Mouse (Mus musculus) limb, embryonic 15.5 days (tissue): Measurements from ENCODE around the gene Lhx1. TPM values are rescaled to one million over a fixed set of nuclear protein-coding genes. Genes with fewer than 3 reads are reported as not detected.

Source experiments
- ATAC-seq: fragments of 200-750 bp; cut with Nextera tagmentation; 2 replicates; pipeline ENCODE4 v1.8.0; 2017; ENCODE audit warnings: low read depth, moderate TSS enrichment; ENCODE audit not compliant: insufficient number of reproducible peaks, low FRiP score, low TSS enrichment
- H3K27ac ChIP-seq: fragments of 300-500 bp; sonication (generic); 2 replicates; pipeline ENCODE4 v1.5.1; 2015; ENCODE audit warnings: moderate library complexity, mild to moderate bottlenecking, inconsistent platforms
- H3K27me3 ChIP-seq: fragments of 300-500 bp; sonication (generic); 2 replicates; pipeline ENCODE4 v1.6.1; 2015; ENCODE audit warnings: inconsistent platforms
- H3K36me3 ChIP-seq: fragments of 300-500 bp; sonication (generic); 2 replicates; pipeline ENCODE4 v1.6.1; 2015; ENCODE audit warnings: inconsistent platforms
- H3K4me1 ChIP-seq: fragments of 300-500 bp; sonication (generic); 2 replicates; pipeline ENCODE4 v1.6.1; 2015; ENCODE audit warnings: inconsistent platforms
- H3K4me2 ChIP-seq: fragments of 300-500 bp; sonication (generic); 2 replicates; pipeline ENCODE4 v1.6.1; 2015; ENCODE audit warnings: mild to moderate bottlenecking, inconsistent platforms
- H3K4me3 ChIP-seq: fragments of 300-500 bp; sonication (generic); 2 replicates; pipeline ENCODE4 v1.5.1; 2015; ENCODE audit warnings: mild to moderate bottlenecking, inconsistent platforms
- H3K9ac ChIP-seq: fragments of 300-500 bp; sonication (generic); 2 replicates; pipeline ENCODE4 v1.6.1; 2015; ENCODE audit warnings: inconsistent platforms
- H3K9me3 ChIP-seq: fragments of 300-500 bp; sonication (generic); 2 replicates; pipeline ENCODE4 v1.6.1; 2016; ENCODE audit warnings: inconsistent platforms
- WGBS: fragments of 180-500 bp; shearing (Covaris S2); methylation state at CpG from one replicate; pipeline ENCODE4 v1.1.7; 2015; 5-methylcytosine and 5-hydroxymethylcytosine counted together
- polyA plus RNA-seq: library from polyadenylated mRNA; unstranded; fragments of >200 nt; fragmentation: Nextera tagmentation; extraction: Ambion mirVana; gene quantifications from 2 replicates; pipeline ENCODE4 v1.2.1, GENCODE M21; 2015

Lhx1 gene
- polyA plus RNA-seq: 0.09 TPM in 1 of 2 replicates, not detected in the other

DNA sequence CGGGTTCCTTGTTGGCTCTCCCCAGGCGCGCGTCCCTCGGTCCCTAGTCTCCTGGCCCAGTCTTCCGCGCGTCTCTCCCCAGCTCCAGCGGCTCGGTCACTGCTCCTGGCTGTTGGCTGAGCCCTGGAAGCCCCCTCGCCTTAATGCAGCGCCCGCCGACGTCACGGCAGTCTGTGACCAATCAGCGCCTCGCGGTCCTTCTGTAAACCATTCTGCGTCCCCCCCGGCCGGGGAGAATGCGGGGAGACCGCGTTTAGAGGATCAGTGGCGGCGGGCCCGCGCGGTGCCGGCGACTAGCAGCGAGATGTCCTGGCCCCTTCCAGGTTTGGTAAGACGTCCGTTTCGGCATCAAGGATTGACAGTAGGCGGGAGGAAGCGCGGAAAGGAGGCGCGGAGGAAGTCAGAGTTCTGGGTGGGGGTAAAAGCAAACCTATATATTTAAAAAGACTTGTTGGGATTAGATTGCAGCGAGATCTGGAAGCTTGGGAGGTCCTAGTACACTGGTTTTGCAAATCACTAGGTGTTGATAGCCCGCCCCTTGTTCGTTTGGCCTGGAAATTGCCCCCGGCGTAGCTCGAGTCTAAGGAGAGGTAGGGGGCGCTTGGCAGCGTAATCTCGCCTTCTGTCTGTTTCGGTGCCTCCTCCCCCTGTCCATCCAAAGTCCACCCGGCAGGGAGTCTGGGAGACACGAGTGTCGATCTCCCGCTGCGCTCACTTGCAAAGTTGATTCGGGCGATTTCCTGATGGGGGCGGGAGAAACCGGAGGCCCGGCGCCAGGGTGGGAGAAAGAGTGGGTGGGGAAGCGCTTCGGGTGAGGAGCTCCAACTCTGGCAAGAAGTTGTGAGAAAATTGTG, at the start of gene Lhx1:
Lhx1 (minus strand) TSS at position 115 of the 854 bp plus-strand sequence.
- under 1% methylated on average over 64 of the region's 64 CpGs for WGBS
- Histone ChIP-seq H3K4me1 (peaks cover 40% of the 10 kb centered on the region), H3K9ac (0 out of 2 replicates have a peak within 1 kb of the TSS, but pooled peaks have one; percentile 8), H3K4me2 (peak within 1 kb of the TSS; percentile 78), H3K27ac (no peak within 1 kb of the TSS), H3K4me3 (peak within 1 kb of the TSS; percentile 45), H3K36me3 (no peaks in the 10 kb centered on the region), H3K9me3 (no peaks in the 10 kb centered on the region), H3K27me3 (peaks cover 99% of the 10 kb centered on the region)
- no peak for ATAC-seq

DNA sequence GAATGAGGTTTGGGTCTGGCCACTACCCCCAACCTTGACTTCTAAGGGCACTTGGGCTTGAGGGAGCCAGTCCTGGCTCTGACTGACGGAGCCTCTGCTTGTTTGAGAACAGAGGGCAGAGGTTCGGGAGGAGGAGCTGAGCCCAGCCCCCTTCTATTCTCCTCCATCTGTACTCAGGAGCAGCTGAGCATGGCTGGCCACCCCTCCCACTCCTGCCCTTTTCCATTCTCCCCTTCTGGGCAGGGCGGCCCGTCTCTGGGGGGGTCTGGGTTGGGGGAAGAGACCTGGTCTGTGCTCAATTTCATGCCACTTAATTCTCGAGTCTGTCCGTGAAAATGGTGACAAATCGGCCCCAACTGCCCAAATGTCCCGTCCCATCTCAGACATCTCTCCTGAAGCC, 49.5 kb upstream of the Lhx1 start:
- ATAC-seq: no peak
- 49% methylated on average over 8 of the region's 8 CpGs for WGBS

DNA sequence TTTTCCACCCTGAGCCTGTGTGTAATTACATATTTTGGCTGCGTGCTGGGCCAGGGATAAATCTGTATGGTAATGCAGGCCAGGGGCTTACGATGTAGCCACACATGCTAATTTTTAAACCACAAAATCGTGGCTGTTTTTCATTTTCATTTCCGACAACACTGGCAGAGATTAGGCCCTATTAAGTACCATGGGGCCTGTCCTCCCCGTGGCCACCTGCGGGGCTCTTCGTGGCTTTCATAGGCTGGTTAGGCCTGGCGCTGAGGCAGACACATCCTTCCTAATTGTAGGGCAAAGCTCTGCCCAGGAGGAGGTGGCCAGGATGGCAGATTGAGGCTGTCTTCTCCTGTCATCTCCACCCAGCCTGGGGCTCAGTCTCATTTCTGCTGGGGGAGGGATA, 48.3 kb upstream of the Lhx1 start:
- Histone ChIP-seq H3K4me3 (no peak overlapping the region), H3K9me3 (no peaks in the 10 kb centered on the region), H3K4me2 (no peak overlapping the region), H3K36me3 (no peaks in the 10 kb centered on the region), H3K27me3 (peaks cover 26% of the 10 kb centered on the region; the same call in 1 of the 2 replicates), H3K27ac (no peak overlapping the region), H3K4me1 (peaks cover 7% of the 10 kb centered on the region; the same call in 1 of the 2 replicates), H3K9ac (no peak overlapping the region)
- ATAC-seq: no peak
- WGBS: 32% methylated on average over 8 of the region's 8 CpGs

More for the DNA sequence above, 49.5 kb upstream of the Lhx1 start:
- Histone ChIP-seq H3K9me3 (no peaks in the 10 kb centered on the region), H3K4me3 (no peak overlapping the region), H3K4me1 (peaks cover 7% of the 10 kb centered on the region; the same call in 1 of the 2 replicates), H3K4me2 (no peak overlapping the region), H3K9ac (no peak overlapping the region), H3K36me3 (no peaks in the 10 kb centered on the region), H3K27ac (no peak overlapping the region), H3K27me3 (peaks cover 26% of the 10 kb centered on the region; the same call in 1 of the 2 replicates)

DNA sequence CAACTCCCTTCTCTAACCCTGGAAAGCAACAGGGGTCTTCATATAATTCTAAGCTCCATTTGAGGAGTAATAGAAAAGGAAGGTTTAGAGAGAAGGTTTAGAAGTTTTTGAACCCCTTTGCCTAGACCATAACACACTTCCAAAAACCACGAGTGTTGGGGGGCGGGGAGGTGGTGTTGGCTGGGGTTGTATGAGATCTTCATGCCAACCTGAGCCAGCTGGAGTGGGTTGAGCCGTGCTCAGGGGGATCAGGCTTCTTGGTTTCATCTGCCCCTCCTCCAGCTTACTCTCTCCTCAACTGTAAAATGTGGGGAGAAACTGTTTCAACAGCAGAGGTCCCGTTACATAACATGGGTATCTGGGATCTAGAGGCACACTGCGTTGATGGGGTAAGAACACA, 45.5 kb upstream of the Lhx1 start:
- Histone ChIP-seq H3K9ac (no peak overlapping the region), H3K4me1 (peaks cover 7% of the 10 kb centered on the region; the same call in 1 of the 2 replicates), H3K9me3 (no peaks in the 10 kb centered on the region), H3K27ac (no peak overlapping the region), H3K4me2 (no peak overlapping the region), H3K36me3 (no peaks in the 10 kb centered on the region), H3K4me3 (no peak overlapping the region), H3K27me3 (peaks cover 32% of the 10 kb centered on the region)
- 50% methylated on average over 5 of the region's 5 CpGs for WGBS
- no peak for ATAC-seq

DNA sequence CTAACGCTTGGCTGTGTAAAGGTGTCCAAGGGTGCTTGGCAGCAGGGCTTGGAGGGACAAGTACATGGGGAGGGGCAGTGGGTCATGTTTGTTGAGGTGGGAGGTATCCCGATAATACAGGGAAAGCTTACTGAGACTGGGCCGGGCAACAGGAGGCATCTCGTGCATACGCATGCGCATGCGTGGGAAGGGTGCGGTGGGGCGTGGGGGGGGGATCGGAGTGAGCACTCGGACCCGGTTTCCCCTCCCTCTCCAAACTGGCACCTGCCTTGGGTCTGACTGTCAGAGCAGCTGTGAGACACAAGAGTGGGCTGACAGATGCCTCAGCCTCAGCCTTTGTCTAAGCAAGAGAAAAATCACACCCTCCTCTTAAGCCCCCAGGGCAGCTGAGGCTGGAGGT, 45.1 kb upstream of the Lhx1 start:
- H3K27ac ChIP-seq: no peak overlapping the region
- WGBS: 47% methylated on average over 12 of the region's 12 CpGs
- H3K27me3 ChIP-seq: peaks cover 28% of the 10 kb centered on the region
- H3K9ac ChIP-seq: no peak overlapping the region
- no peaks in the 10 kb centered on the region for H3K9me3 ChIP-seq
- no peaks in the 10 kb centered on the region for H3K36me3 ChIP-seq
- H3K4me3 ChIP-seq: no peak overlapping the region
- H3K4me2 ChIP-seq: no peak overlapping the region
- peaks cover 7% of the 10 kb centered on the region; the same call in 1 of the 2 replicates for H3K4me1 ChIP-seq
- ATAC-seq: 0 out of 2 replicates have a peak, but pooled peaks have one; percentile 40

DNA sequence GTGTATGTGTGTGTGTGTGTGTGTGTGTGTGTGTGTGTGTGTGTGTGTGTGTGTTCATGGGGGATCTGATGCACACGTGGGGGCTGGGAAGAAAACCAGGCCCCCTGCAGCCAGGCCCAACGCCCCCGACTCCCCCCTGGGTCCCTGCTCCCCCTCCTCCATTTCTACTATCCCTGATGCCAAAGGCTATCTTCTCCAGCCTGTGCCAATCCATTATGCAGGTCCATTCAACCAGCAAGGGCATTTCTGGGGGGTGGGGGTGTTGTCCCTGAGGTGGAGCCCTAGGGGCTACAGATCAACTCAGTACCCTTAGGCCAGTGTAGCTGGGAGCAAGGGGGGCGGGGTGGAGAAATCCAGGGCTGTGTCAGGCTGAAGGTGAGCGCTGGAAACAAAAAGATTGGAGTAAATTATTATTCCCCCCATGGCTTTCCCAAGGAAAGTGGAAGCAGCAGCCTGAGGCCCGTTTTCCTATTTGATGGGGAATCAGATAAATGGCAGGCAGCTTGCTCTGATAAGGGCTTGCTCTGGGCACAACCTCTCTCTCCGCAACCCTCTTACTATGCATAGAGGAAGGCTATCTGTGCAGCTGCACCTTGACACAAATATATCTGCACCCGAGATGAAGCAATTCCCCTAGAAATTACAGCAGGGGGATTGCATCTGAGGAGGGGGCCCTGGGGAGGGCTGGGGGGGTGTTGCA, 43.9 kb upstream of the Lhx1 start:
- no peak overlapping the region for H3K27ac ChIP-seq
- 60% methylated on average over 8 of the region's 8 CpGs for WGBS
- no peak overlapping the region for H3K4me3 ChIP-seq
- H3K27me3 ChIP-seq: peaks cover 20% of the 10 kb centered on the region
- no peaks in the 10 kb centered on the region for H3K9me3 ChIP-seq
- no peaks in the 10 kb centered on the region for H3K36me3 ChIP-seq
- ATAC-seq: no peak
- H3K9ac ChIP-seq: no peak overlapping the region
- H3K4me1 ChIP-seq: peaks cover 5% of the 10 kb centered on the region; the same call in 1 of the 2 replicates
- no peak overlapping the region for H3K4me2 ChIP-seq

DNA sequence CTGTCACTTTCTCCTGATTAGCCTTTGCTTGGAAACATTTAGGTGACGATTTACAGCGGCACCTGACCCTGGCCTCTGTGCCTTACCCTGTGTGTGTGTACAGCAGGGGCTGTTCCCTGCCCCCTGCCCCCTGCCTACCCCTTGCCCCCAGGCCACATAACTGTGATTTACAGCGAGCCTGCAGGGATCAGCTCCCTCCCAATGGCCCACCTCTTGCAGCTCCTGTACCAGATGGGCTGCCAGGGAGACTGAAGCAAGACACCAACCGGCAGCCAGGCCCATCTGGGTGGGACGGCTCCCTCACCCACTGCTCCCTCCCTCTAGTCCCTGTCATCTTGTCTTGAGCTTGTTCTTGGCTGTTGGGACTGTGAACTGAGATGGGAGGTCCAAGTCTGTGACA, 43.1 kb upstream of the Lhx1 start:
- H3K27ac ChIP-seq: no peak overlapping the region
- H3K27me3 ChIP-seq: peaks cover 14% of the 10 kb centered on the region
- H3K4me3 ChIP-seq: no peak overlapping the region
- H3K36me3 ChIP-seq: no peaks in the 10 kb centered on the region
- WGBS: 11% methylated on average over 5 of the region's 5 CpGs
- H3K9ac ChIP-seq: no peak overlapping the region
- no peak overlapping the region for H3K4me2 ChIP-seq
- no peaks in the 10 kb centered on the region for H3K9me3 ChIP-seq
- no peak for ATAC-seq
- H3K4me1 ChIP-seq: peaks cover 5% of the 10 kb centered on the region; the same call in 1 of the 2 replicates

DNA sequence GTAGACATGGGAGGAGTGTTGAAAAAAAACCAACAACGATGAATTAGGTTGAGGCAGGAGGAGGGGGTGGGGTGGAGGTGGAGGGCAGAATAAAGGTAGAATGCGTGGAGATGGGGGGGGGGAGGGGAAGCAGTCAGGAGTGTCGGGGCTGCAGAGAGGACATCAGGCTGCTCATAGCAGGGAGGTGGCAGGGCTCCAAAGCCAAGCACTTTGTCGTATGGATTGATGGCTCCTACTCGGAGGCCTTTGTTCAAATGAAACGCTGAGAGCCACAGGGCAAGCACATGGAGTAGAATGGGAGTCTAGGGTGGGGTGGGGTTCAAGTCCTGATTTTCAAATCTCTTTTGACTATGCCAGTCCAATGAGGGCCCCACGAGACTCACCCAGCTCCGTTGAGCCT, 41.4 kb upstream of the Lhx1 start:
- Histone ChIP-seq H3K9me3 (no peaks in the 10 kb centered on the region), H3K4me3 (no peak overlapping the region), H3K4me1 (peaks cover 5% of the 10 kb centered on the region; the same call in 1 of the 2 replicates), H3K27ac (no peak overlapping the region), H3K9ac (no peak overlapping the region), H3K36me3 (no peaks in the 10 kb centered on the region), H3K4me2 (no peak overlapping the region), H3K27me3 (peaks cover 14% of the 10 kb centered on the region)
- WGBS: 54% methylated on average over 8 of the region's 8 CpGs
- no peak for ATAC-seq

DNA sequence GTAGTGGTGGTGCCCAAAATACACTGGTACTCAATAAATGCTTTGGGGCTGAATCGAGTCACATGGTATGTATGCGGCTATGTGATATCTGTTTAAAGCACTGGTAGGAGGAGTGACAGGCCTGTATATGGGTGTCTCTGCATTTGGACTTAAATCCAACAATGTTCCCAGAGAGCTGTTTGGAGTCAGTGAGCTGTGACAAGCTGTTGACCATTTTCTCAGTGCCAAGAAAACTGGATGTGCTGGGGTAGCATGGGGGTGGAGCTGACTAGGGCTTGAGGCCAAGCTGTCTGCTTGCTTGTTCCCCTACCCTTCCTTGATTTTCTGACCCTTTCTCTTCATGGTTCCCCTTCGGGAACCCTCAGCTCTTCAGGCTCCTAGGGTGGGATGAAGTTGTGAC, 39.9 kb upstream of the Lhx1 start:
- WGBS: 81% methylated on average over 3 of the region's 3 CpGs
- ATAC-seq: no peak

DNA sequence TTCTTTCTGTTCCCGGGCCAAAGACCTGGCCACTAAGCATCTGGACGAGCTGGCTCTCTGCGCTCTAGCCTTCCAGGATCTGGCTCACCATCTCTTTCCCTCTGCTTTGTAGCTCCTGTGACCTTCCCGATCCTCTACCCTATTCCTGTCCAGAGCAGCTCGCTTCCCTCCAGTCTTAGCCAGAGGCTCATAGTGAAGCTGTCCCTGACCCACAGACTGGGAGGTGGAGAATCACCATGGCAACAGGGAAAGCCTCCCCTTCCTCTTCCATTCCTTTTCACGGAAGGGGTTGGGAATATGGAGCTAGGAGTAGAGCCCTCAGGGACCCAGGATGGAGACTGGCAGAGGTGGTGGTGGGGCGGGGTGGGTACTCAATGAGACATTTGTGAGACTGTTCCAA, 38.0 kb upstream of the Lhx1 start:
- Histone ChIP-seq H3K27ac (no peak overlapping the region), H3K4me1 (0 out of 2 replicates have a peak, but pooled peaks cover 6% of the 10 kb centered on the region), H3K36me3 (no peaks in the 10 kb centered on the region), H3K9ac (no peak overlapping the region), H3K27me3 (peaks cover 3% of the 10 kb centered on the region), H3K4me3 (no peak overlapping the region), H3K4me2 (no peak overlapping the region), H3K9me3 (no peaks in the 10 kb centered on the region)
- no peak for ATAC-seq
- 50% methylated on average over 7 of the region's 7 CpGs for WGBS

More for the DNA sequence above, 39.9 kb upstream of the Lhx1 start:
- peaks cover 8% of the 10 kb centered on the region for H3K27me3 ChIP-seq
- H3K27ac ChIP-seq: no peak overlapping the region
- peaks cover 6% of the 10 kb centered on the region; the same call in 1 of the 2 replicates for H3K4me1 ChIP-seq
- no peak overlapping the region for H3K4me2 ChIP-seq
- H3K9me3 ChIP-seq: no peaks in the 10 kb centered on the region
- no peaks in the 10 kb centered on the region for H3K36me3 ChIP-seq
- no peak overlapping the region for H3K9ac ChIP-seq
- no peak overlapping the region for H3K4me3 ChIP-seq

DNA sequence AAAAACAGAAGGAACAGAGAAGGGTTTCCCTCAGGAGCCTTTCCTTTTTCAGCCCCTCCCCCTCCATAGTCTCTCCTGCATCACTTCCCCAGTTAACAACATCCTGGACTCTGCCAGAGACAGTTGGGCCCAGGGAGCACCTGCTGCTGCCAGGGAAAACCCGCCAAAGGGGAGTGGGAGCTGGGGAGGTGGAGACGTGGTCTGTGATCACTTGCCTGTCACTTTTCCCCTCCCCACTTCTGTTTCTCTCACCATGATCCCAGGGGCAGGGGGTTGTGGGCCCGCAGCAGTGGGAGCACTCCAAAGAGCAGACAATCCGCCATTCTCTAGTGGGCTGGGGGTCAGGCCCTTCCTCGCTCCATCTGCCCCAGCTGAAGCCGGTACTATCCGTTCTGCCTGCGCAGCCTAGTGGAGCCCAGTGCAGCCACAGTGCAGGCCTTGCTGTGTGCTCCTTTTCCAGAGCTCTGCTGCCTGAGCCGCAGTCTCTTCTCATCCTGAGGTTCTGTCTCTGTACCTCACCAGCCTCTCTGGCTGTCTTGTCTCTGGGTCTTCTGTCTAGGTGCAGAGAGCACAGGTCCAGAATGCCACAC, 37.5 kb upstream of the Lhx1 start:
- H3K4me2 ChIP-seq: no peak overlapping the region
- 0 out of 2 replicates have a peak, but pooled peaks cover 6% of the 10 kb centered on the region for H3K4me1 ChIP-seq
- no peak overlapping the region for H3K9ac ChIP-seq
- no peak overlapping the region for H3K27ac ChIP-seq
- no peaks in the 10 kb centered on the region for H3K36me3 ChIP-seq
- no peaks in the 10 kb centered on the region for H3K27me3 ChIP-seq
- no peak overlapping the region for H3K4me3 ChIP-seq
- H3K9me3 ChIP-seq: no peaks in the 10 kb centered on the region
- WGBS: 35% methylated on average over 9 of the region's 9 CpGs
- ATAC-seq: no peak
